Comparison of ENCODE assay signal across 8 mouse cellular contexts in the genomic region with DNA sequence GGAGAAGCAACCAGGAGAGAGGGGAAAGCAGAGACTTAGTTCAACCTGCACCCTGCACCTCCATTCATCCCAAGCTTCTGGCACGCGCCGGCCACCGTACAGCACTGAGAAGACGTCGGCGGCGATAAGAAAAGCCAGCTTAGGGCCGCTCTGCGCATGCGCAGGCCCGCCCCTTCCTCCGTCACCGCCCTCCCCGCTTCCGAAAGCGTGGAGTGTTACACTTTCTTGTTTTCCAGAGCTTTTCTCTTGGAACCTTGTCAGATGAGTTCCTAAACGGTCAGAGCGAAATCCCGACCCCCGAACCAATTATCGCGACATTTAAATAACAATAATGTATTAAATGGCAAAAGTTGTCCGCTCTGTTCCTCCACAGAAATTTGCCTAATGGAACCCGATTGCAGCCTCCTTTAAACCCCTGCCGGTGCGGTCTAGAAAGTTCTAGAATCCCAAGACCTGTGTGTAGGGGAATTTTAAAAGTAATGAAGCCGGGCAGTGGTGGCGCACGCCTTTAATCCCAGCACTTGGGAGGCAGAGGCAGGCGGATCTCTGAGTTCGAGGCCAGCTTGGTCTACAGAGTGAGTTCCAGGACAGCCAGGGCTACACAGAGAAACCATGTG. TPM values are rescaled to one million over a fixed set of nuclear protein-coding genes. Genes with fewer than 3 reads are reported as not detected.
DNase-seq lines count a peak whose midpoint lies in the region; ATAC-seq and TF ChIP-seq lines count a peak whose summit lies in the region.

TSS of gene Ints2 (minus strand) at position 116 of the 617 bp plus-strand sequence.

- peak in 1 of 2 experiments; percentile 43; a peak in 1 of 4 replicates for TF ChIP-seq EP300 in MEL (IDR thresholded peaks at IDR 0.05; ENCODE audit: low read depth in 1 of 2, low read length in 2 of 2)

- H3K79me2 ChIP-seq in MEL (ENCODE audit: control insufficient read depth, insufficient read depth, low read length, poor library complexity), result peaks cover 15% of the 10 kb centered on the region

- no peaks in the 10 kb centered on the region for H3K27me3 ChIP-seq in MEL (ENCODE audit: control insufficient read depth in 1 of 2, insufficient read depth in 2 of 2, low read length in 2 of 2)
- no peaks in the 10 kb centered on the region for H3K27me3 ChIP-seq in cerebellum, adult 2 months (ENCODE audit: control insufficient read depth, insufficient read depth, low read length)
- H3K27me3 ChIP-seq in forebrain, postnatal 0 days (ENCODE audit: insufficient read depth, low read length), result no peaks in the 10 kb centered on the region
- no peaks in the 10 kb centered on the region for H3K27me3 ChIP-seq in lung, embryonic 15.5 days

- H3K4me1 ChIP-seq in MEL (ENCODE audit: control insufficient read depth in 1 of 2, insufficient read depth in 2 of 2, low read length in 2 of 2), result peaks cover 9 to 16% of the 10 kb centered on the region in 2 experiments
- peaks cover 3% of the 10 kb centered on the region; the same call in 1 of the 2 replicates for H3K4me1 ChIP-seq in cerebellum, adult 2 months (ENCODE audit: control insufficient read depth, insufficient read depth, low read length)
- H3K4me1 ChIP-seq in forebrain, postnatal 0 days (ENCODE audit: insufficient read depth), result peaks cover 11% of the 10 kb centered on the region; the same call in 1 of the 2 replicates
- peaks cover 14% of the 10 kb centered on the region; the same call in 1 of the 2 replicates for H3K4me1 ChIP-seq in lung, embryonic 15.5 days

- peak; percentile 97 for ATAC-seq in forebrain, postnatal 0 days
- ATAC-seq in lung, embryonic 15.5 days (ENCODE audit: borderline replicate concordance, extremely low read depth, low FRiP score, low TSS enrichment), result peak; percentile 92

- TF ChIP-seq POLR2A in MEL (IDR thresholded peaks at IDR 0.05; ENCODE audit: control insufficient read depth in 1 of 2, insufficient read depth in 1 of 2, low read depth in 1 of 2, low read length in 2 of 2, poor library complexity in 1 of 2), result peak in 1 of 2 experiments; percentile 97; a peak in 3 of 4 replicates
- TF ChIP-seq POLR2A in cerebellum, adult 2 months (IDR thresholded peaks at IDR 0.05; ENCODE audit: borderline replicate concordance, insufficient read depth, low read length), result peak; percentile 85

- peak; percentile 98 for DNase-seq in MEL (ENCODE audit: low read depth, low spot score)
- peak; percentile 95 to 96 for DNase-seq in cerebellum, adult 2 months
- peak; percentile 97 for DNase-seq in forebrain, postnatal 0 days
- peak; percentile 96 for DNase-seq in heart, postnatal 4 days
- DNase-seq in layer of hippocampus, adult 8-10 months (ENCODE audit: low spot score in 2 of 2), result peak; percentile 89 to 94
- DNase-seq in ovary, adult 18-20 months (ENCODE audit: low spot score), result peak; percentile 89
- peak; percentile 93 for DNase-seq in thymus, postnatal 0 days (ENCODE audit: low spot score)

- no peaks in the 10 kb centered on the region for H3K9me3 ChIP-seq in MEL (replicated peaks; ENCODE audit: insufficient read depth, low read length)
- H3K9me3 ChIP-seq in forebrain, postnatal 0 days (ENCODE audit: low read length), result no peaks in the 10 kb centered on the region
- no peaks in the 10 kb centered on the region for H3K9me3 ChIP-seq in lung, embryonic 15.5 days

- TF ChIP-seq CTCF in MEL (IDR thresholded peaks at IDR 0.05 in 2 of 3, conservative IDR thresholded peaks at IDR 0.05 in 1 of 3; ENCODE audit: control insufficient read depth in 1 of 3, insufficient read depth in 1 of 3, low read depth in 2 of 3, low read length in 3 of 3, poor library complexity in 1 of 3, severe bottlenecking in 1 of 3), result no peak; a peak in 1 of 6 replicates
- no peak for TF ChIP-seq CTCF in cerebellum, adult 2 months (IDR thresholded peaks at IDR 0.05; ENCODE audit: borderline replicate concordance, insufficient read depth, low read depth, low read length)
- no peak for TF ChIP-seq CTCF in forebrain, postnatal 0 days (IDR thresholded peaks at IDR 0.05; ENCODE audit: low read depth)

- peak within 1 kb of the TSS; percentile 85 for H3K9ac ChIP-seq in MEL (ENCODE audit: control insufficient read depth, low read depth, low read length, poor library complexity, severe bottlenecking)
- H3K9ac ChIP-seq in forebrain, postnatal 0 days, result peak within 1 kb of the TSS; percentile 71
- H3K9ac ChIP-seq in lung, embryonic 15.5 days, result peak within 1 kb of the TSS; percentile 71

- 6% methylated on average over 32 of the region's 32 CpGs for WGBS in cerebellum, adult 2 months
- WGBS in forebrain, postnatal 0 days, result 8% methylated on average over 32 of the region's 32 CpGs
- 5% methylated on average over 32 of the region's 32 CpGs for WGBS in lung, embryonic 15.5 days

- no peak for TF ChIP-seq RAD21 in MEL (IDR thresholded peaks at IDR 0.05; ENCODE audit: low read depth, low read length)

- peak within 1 kb of the TSS; percentile 67 for H3K4me2 ChIP-seq in forebrain, postnatal 0 days (ENCODE audit: low read depth)
- H3K4me2 ChIP-seq in lung, embryonic 15.5 days, result peak within 1 kb of the TSS; percentile 63

- peak within 1 kb of the TSS; percentile 76 for H3K27ac ChIP-seq in MEL (ENCODE audit: control insufficient read depth, low read depth, low read length)
- H3K27ac ChIP-seq in cerebellum, adult 2 months (ENCODE audit: insufficient read depth, low read length), result peak within 1 kb of the TSS; percentile 36
- H3K27ac ChIP-seq in forebrain, postnatal 0 days (ENCODE audit: low read depth, low read length), result peak within 1 kb of the TSS; percentile 80
- H3K27ac ChIP-seq in lung, embryonic 15.5 days, result peak within 1 kb of the TSS; percentile 80

- H3K4me3 ChIP-seq in MEL (ENCODE audit: control insufficient read depth in 1 of 2, insufficient read depth in 1 of 2, low read depth in 2 of 2, low read length in 2 of 2), result peak within 1 kb of the TSS; percentile 62 to 86
- peak within 1 kb of the TSS; percentile 79 for H3K4me3 ChIP-seq in cerebellum, adult 2 months (replicated peaks; ENCODE audit: insufficient read depth, low read depth, low read length)
- peak within 1 kb of the TSS; percentile 66 for H3K4me3 ChIP-seq in forebrain, postnatal 0 days (ENCODE audit: low read depth, low read length)
- H3K4me3 ChIP-seq in lung, embryonic 15.5 days, result peak within 1 kb of the TSS; percentile 62

- H3K36me3 ChIP-seq in MEL (ENCODE audit: control insufficient read depth in 1 of 2, insufficient read depth in 2 of 2, low read length in 2 of 2), result peaks cover 16 to 26% of the 10 kb centered on the region in 2 experiments
- H3K36me3 ChIP-seq in forebrain, postnatal 0 days (ENCODE audit: insufficient read depth), result peaks cover 7% of the 10 kb centered on the region
- H3K36me3 ChIP-seq in lung, embryonic 15.5 days, result peaks cover 7% of the 10 kb centered on the region

TF ChIP-seq in MEL, 35 proteins besides CTCF, POLR2A, EP300 and RAD21 (continues in another document):
- TF ChIP-seq MAZ (IDR thresholded peaks at IDR 0.05; ENCODE audit: low read depth, low read length) (0 out of 2 replicates have a peak, but pooled peaks have one; percentile 71), ETS1 (IDR thresholded peaks at IDR 0.05; ENCODE audit: low read depth, low read length) (no peak; the same call in 1 of the 2 replicates), TCF12 (IDR thresholded peaks at IDR 0.05; ENCODE audit: low read depth, low read length) (peak; percentile 80), ZNF384 (IDR thresholded peaks at IDR 0.05; ENCODE audit: low read depth, low read length) (peak; percentile 2; the same call in 1 of the 2 replicates), CHD1 (IDR thresholded peaks at IDR 0.05; ENCODE audit: low read depth, low read length) (no peak; the same call in 1 of the 2 replicates), JUND (IDR thresholded peaks at IDR 0.05; ENCODE audit: low read depth, low read length) (peak; percentile 62; the same call in 1 of the 2 replicates), NELFE (IDR thresholded peaks at IDR 0.05; ENCODE audit: low read depth, low read length) (peak; percentile 98), MYB (IDR thresholded peaks at IDR 0.05; ENCODE audit: low read depth, low read length) (no peak; the same call in 1 of the 2 replicates), MXI1 (IDR thresholded peaks at IDR 0.05; ENCODE audit: low read depth, low read length) (peak; percentile 95), SIN3A (IDR thresholded peaks at IDR 0.05; ENCODE audit: low read length) (peak; percentile 95), POLR2AphosphoS5 (IDR thresholded peaks at IDR 0.05; ENCODE audit: borderline replicate concordance, low read depth, low read length) (no peak), TAL1 (IDR thresholded peaks at IDR 0.05; ENCODE audit: low read length) (no peak), BHLHE40 (IDR thresholded peaks at IDR 0.05; ENCODE audit: borderline replicate concordance, low read depth, low read length) (no peak), MAX (IDR thresholded peaks at IDR 0.05; ENCODE audit: low read length) (peak; percentile 85), ZMIZ1 (IDR thresholded peaks at IDR 0.05; ENCODE audit: low read depth, low read length) (peak; percentile 87), MYC (IDR thresholded peaks at IDR 0.05; ENCODE audit: low read depth, low read length) (no peak; the same call in none of the 2 replicates), HCFC1 (IDR thresholded peaks at IDR 0.05; ENCODE audit: low read depth, low read length) (peak; percentile 91), MAFK (IDR thresholded peaks at IDR 0.05; ENCODE audit: borderline replicate concordance, low read depth, low read length) (no peak), GATA1 (IDR thresholded peaks at IDR 0.05; ENCODE audit: low read depth, low read length) (peak; percentile 93), NRF1 (IDR thresholded peaks at IDR 0.05; ENCODE audit: insufficient read depth, low read depth, low read length, poor library complexity, severe bottlenecking) (peak; percentile 99), POLR2AphosphoS2 (IDR thresholded peaks at IDR 0.05; ENCODE audit: low read length) (peak; percentile 99), TBP (IDR thresholded peaks at IDR 0.05; ENCODE audit: low read depth, low read length) (peak; percentile 93), USF1 (IDR thresholded peaks at IDR 0.05; ENCODE audit: low read depth, low read length) (peak; percentile 50; the same call in 1 of the 2 replicates)

RNA-seq across cellular contexts. Expression of gene Ints2, which starts in this region (rescaled TPM):
- total RNA-seq in MEL (2012; rRNA removed), result 66.6 and 75.3 TPM in 2 replicates
- 100 to 1,000 TPM in 1 of 2 experiments, 10 to 100 TPM in 1; 43.0 to 120 TPM for polyA plus RNA-seq in MEL (2012; ENCODE audit: insufficient read depth in 1 of 2, insufficient read length in 2 of 2, low read depth in 1 of 2, low replicate concordance in 2 of 2, missing spikeins in 1 of 2)
- 13.9 and 15.7 TPM in 2 replicates for polyA plus RNA-seq in cerebellum, adult 2 months (2012; rRNA removed)
- 37.2 and 43.7 TPM in 2 replicates for total RNA-seq in forebrain, postnatal 0 days (2014; rRNA removed)
- polyA plus RNA-seq in forebrain, postnatal 0 days (2015; fragmentation: Nextera tagmentation; extraction: Ambion mirVana), result 9.1 and 12.0 TPM in 2 replicates
- total RNA-seq in heart, postnatal 4 days (2021), result 10 to 100 TPM in 1 of 2 experiments, 1 to 10 TPM in 1; 9.8 to 13.4 TPM
- 10 to 100 TPM; 21.0 to 34.6 (median 24.7) TPM for total RNA-seq in layer of hippocampus, adult 8-10 months (2022)
- 25.9 and 28.7 TPM in 2 replicates for polyA plus RNA-seq in lung, embryonic 15.5 days (2015; fragmentation: Nextera tagmentation; extraction: Ambion mirVana)
- 18.4 and 19.1 TPM in 2 replicates for polyA plus RNA-seq in thymus, postnatal 0 days (2015; fragmentation: Nextera tagmentation; extraction: Ambion mirVana)

Comparison
In these comparisons a context has a peak if more than half of its experiments do, and no peak if none do; other contexts are left out.
1. Peak in every context shown above with its lines: DNase-seq, ATAC-seq, H3K4me3 ChIP-seq and H3K27ac ChIP-seq.